Mouse (Mus musculus) CH12.LX (cell line): ENCODE results near the gene Adam17. TPM values are rescaled to one million over a fixed set of nuclear protein-coding genes. Genes with fewer than 3 reads are reported as not detected.

Experiments used
- DNase-seq: peaks from one replicate; pipeline ENCODE4 v3.0.0-alpha.2; 2013; ENCODE audit errors: extremely low read depth
- H3K27ac ChIP-seq: 2 replicates; pipeline ENCODE4 v1.5.1; 2012; ENCODE audit warnings: low read depth, mild to moderate bottlenecking, control low read depth, moderate library complexity; ENCODE audit not compliant: insufficient read depth
- H3K27me3 ChIP-seq: replicated peaks from 2 replicates; pipeline ENCODE3; 2012; ENCODE audit warnings: inconsistent platforms
- H3K36me3 ChIP-seq, 2 experiments: replicated peaks in 1 of 2; 2 replicates each; pipeline versions ENCODE3 to v1.6.1; 2012; ENCODE audit warnings: inconsistent platforms in 1 of 2, low read length in 1 of 2, mild to moderate bottlenecking in 1 of 2, mixed read lengths in 1 of 2, moderate library complexity in 1 of 2; ENCODE audit not compliant: control insufficient read depth in 1 of 2, insufficient read depth in 1 of 2
- H3K4me1 ChIP-seq, 2 experiments: 2 replicates each; pipeline ENCODE4 v1.6.1; 2012; ENCODE audit warnings: inconsistent platforms in 1 of 2, moderate library complexity in 1 of 2; ENCODE audit not compliant: insufficient read depth in 2 of 2, control insufficient read depth in 1 of 2
- H3K4me2 ChIP-seq: 2 replicates; pipeline ENCODE4 v1.6.1; 2012; ENCODE audit warnings: low read depth, mild to moderate bottlenecking, control low read depth; ENCODE audit not compliant: poor library complexity, insufficient read depth, severe bottlenecking
- H3K4me3 ChIP-seq, 3 experiments: fragments of 150-350 bp in 1 of 3; sonication (generic) in 1 of 3; replicated peaks in 1 of 3; 2 replicates each; pipeline versions ENCODE3 to v1.5.1; 2011 to 2012; ENCODE audit warnings: low read depth in 2 of 3, low read length in 2 of 3, mild to moderate bottlenecking in 2 of 3, moderate library complexity in 2 of 3, control low read depth in 1 of 3, improper control_type of control experiment in 1 of 3, inconsistent platforms in 1 of 3, mixed read lengths in 1 of 3; ENCODE audit not compliant: poor library complexity in 1 of 3
- H3K79me2 ChIP-seq: replicated peaks from 2 replicates; pipeline ENCODE4 v1.6.1; 2012; ENCODE audit warnings: mild to moderate bottlenecking, moderate library complexity; ENCODE audit not compliant: control insufficient read depth, poor library complexity, insufficient read depth, severe bottlenecking; ENCODE audit errors: extremely low read depth
- H3K9ac ChIP-seq: 2 replicates; pipeline ENCODE4 v1.6.1; 2012; ENCODE audit warnings: low read depth, mild to moderate bottlenecking, control low read depth, moderate library complexity; ENCODE audit not compliant: insufficient read depth
- H3K9me3 ChIP-seq: replicated peaks from 2 replicates; pipeline ENCODE3; 2012; ENCODE audit warnings: low read length, inconsistent platforms, mixed read lengths
- CHD2 ChIP-seq: IDR thresholded peaks from 2 replicates; pipeline ENCODE4 v1.6.1; 2011; ENCODE audit warnings: low read length, improper control_type of control experiment
- CTCF ChIP-seq, 2 experiments: IDR thresholded peaks in 1 of 2; conservative IDR thresholded peaks in 1 of 2; 2 replicates each; pipeline ENCODE4 v1.5.1; 2011 to 2012; ENCODE audit warnings: low read depth in 2 of 2, low read length in 2 of 2, improper control_type of control experiment in 1 of 2, inconsistent platforms in 1 of 2, mild to moderate bottlenecking in 1 of 2, moderate library complexity in 1 of 2
- ELF1 ChIP-seq: IDR thresholded peaks from 2 replicates; pipeline ENCODE4 v1.6.1; 2014; ENCODE audit warnings: low read depth, mild to moderate bottlenecking, inconsistent platforms, low read length, improper control_type of control experiment
- EP300 ChIP-seq: IDR thresholded peaks from 2 replicates; pipeline ENCODE4 v1.6.1; 2011; ENCODE audit warnings: low read length, improper control_type of control experiment
- ETS1 ChIP-seq: conservative IDR thresholded peaks from 2 replicates; pipeline ENCODE4 v1.6.1; 2012; ENCODE audit warnings: low read depth, mild to moderate bottlenecking, inconsistent platforms, low read length, improper control_type of control experiment, moderate library complexity
- IRF4 ChIP-seq: IDR thresholded peaks from 2 replicates; pipeline ENCODE4 v1.6.1; 2014; ENCODE audit warnings: low read depth, mild to moderate bottlenecking, inconsistent platforms, low read length, improper control_type of control experiment
- JUND ChIP-seq: conservative IDR thresholded peaks from 2 replicates; pipeline ENCODE4 v1.6.1; 2011; ENCODE audit warnings: low read depth, low read length, improper control_type of control experiment
- MAX ChIP-seq: IDR thresholded peaks from 2 replicates; pipeline ENCODE4 v1.6.1; 2011; ENCODE audit warnings: low read length, improper control_type of control experiment
- MAZ ChIP-seq: IDR thresholded peaks from 2 replicates; pipeline ENCODE4 v1.6.1; 2012; ENCODE audit warnings: low read depth, mild to moderate bottlenecking, inconsistent platforms, low read length, improper control_type of control experiment, moderate library complexity
- NELFE ChIP-seq: IDR thresholded peaks from 2 replicates; pipeline ENCODE4 v1.6.1; 2011; ENCODE audit warnings: low read depth, low read length, improper control_type of control experiment
- POLR2A ChIP-seq: IDR thresholded peaks from 2 replicates; pipeline ENCODE4 v1.6.1; 2011; ENCODE audit warnings: low read depth, mild to moderate bottlenecking, improper control_type of control experiment, low read length
- RCOR1 ChIP-seq: conservative IDR thresholded peaks from 2 replicates; pipeline ENCODE4 v1.6.1; 2012; ENCODE audit warnings: low read depth, mild to moderate bottlenecking, inconsistent platforms, low read length, improper control_type of control experiment
- SMC3 ChIP-seq: IDR thresholded peaks from 2 replicates; pipeline ENCODE4 v1.6.1; 2011; ENCODE audit warnings: low read depth, low read length, improper control_type of control experiment
- TCF12 ChIP-seq: IDR thresholded peaks from 2 replicates; pipeline ENCODE4 v1.6.1; 2014; ENCODE audit warnings: low read depth, mild to moderate bottlenecking, inconsistent platforms, low read length, improper control_type of control experiment
- UBTF ChIP-seq: IDR thresholded peaks from 2 replicates; pipeline ENCODE4 v1.6.1; 2012; ENCODE audit warnings: low read depth, mild to moderate bottlenecking, inconsistent platforms, low read length, improper control_type of control experiment, moderate library complexity
- ZC3H11A ChIP-seq: IDR thresholded peaks from 2 replicates; pipeline ENCODE4 v1.6.1; 2012; ENCODE audit warnings: low read depth, mild to moderate bottlenecking, inconsistent platforms, low read length, improper control_type of control experiment
- ZKSCAN1 ChIP-seq: IDR thresholded peaks from 2 replicates; pipeline ENCODE4 v1.6.1; 2012; ENCODE audit warnings: low read depth, inconsistent platforms, low read length, improper control_type of control experiment, borderline replicate concordance
- ZMIZ1 ChIP-seq: IDR thresholded peaks from 2 replicates; pipeline ENCODE4 v1.6.1; 2012; ENCODE audit warnings: low read depth, mild to moderate bottlenecking, inconsistent platforms, low read length, improper control_type of control experiment
- ZNF384 ChIP-seq: IDR thresholded peaks from 2 replicates; pipeline ENCODE4 v1.6.1; 2012; ENCODE audit warnings: low read depth, low read length, improper control_type of control experiment, inconsistent platforms
- dilution Hi-C: fragments of 300-500 bp; cut with MboI; formaldehyde crosslinking; loops from 2 replicates; pipeline ENCODE4 v1.14.3; 2020; ENCODE audit warnings: low sequenced_read_pairs; ENCODE audit not compliant: extremely low pct_unique_long_range_greater_than_20kb, extremely low pct_ligation_motif_present
- in situ Hi-C: fragments of 300-500 bp; cut with MboI; formaldehyde crosslinking; loops from 3 replicates; pipeline ENCODE4 v1.14.3; 2019; ENCODE audit warnings: low sequenced_read_pairs, low pct_ligation_motif_present, low pct_unique_long_range_greater_than_20kb, mixed read lengths
- polyA plus RNA-seq: library from polyadenylated mRNA; unstranded; fragments of >175 nt; gene quantifications from 2 replicates; pipeline ENCODE4 v1.2.1, GENCODE M21; 2012; ENCODE audit warnings: low read depth; ENCODE audit not compliant: insufficient read length
- total RNA-seq, 2 experiments: library from RNA; depleted of rRNA; stranded (reverse); fragments of 300-350 nt in 1 of 2; fragments of >200 nt in 1 of 2; gene quantifications; 2 replicates each; pipeline ENCODE4 v1.2.3; 2012 to 2014

The Adam17 gene
- total and polyA plus RNA-seq, 3 experiments: 47.5 to 60.1 (median 50.1) TPM

DNA sequence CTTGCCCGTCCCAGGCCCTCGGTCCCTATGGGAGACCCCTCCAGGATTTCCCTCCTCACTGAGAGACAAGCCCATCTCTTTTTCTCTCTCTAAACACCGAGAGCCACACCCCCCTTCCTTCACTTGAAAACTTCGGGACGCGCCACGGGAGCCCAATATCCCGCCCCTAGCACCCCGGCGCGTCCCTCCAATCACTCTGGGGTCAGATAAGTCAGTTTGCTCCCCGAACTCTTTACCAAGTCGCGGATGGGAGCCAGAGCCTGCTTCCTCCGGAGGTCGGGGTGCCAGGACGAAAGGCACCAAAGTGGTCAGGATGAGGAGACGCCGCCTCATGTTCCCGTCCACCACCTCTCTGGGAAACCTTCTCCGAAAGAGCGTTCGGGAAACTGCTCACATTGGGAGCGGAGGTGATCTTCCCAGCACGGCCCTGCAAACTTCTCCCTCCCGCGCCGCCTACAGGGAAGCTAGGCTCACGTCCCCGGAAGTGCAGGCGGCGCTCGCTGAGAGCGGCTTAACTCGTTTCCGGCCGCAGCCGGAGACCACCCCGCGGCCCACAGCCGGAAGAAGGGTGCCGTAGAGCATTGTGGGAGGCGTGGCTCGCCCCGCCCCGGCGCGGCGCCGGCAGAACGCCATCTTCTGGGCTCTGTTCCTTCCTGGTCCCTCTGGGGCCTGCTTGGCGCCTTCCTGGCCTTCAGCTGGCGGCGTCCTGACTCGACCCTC is at the start of gene Adam17 (continued):
- no peak for TF ChIP-seq EP300

GRCm38 (mm10) chr12:21418621-21419131 is 45.2 kb upstream of the Adam17 start:
- peak overlapping the region; percentile 81 for H3K9ac ChIP-seq
- peaks cover 2 to 20% of the 10 kb centered on the region in 2 experiments; a peak in 3 of 4 replicates for H3K4me1 ChIP-seq
- H3K9me3 ChIP-seq: no peaks in the 10 kb centered on the region
- TF ChIP-seq MAZ: peak; percentile 66; the same call in 1 of the 2 replicates
- no peak for TF ChIP-seq CTCF (conservative IDR thresholded peaks at IDR 0.05 in 1 of 2, IDR thresholded peaks at IDR 0.05 in 1 of 2; ENCODE audit: low read depth in 2 of 2, low read length in 2 of 2)
- peak; percentile 58 for TF ChIP-seq TCF12
- TF ChIP-seq ZNF384: no peak
- no peak for TF ChIP-seq ZC3H11A
- peak; percentile 1; the same call in 1 of the 2 replicates for TF ChIP-seq SMC3
- TF ChIP-seq UBTF: no peak
- TF ChIP-seq ZMIZ1: peak; percentile 69; the same call in 1 of the 2 replicates
- TF ChIP-seq CHD2: peak; percentile 18; the same call in 1 of the 2 replicates
- TF ChIP-seq JUND: no peak
- TF ChIP-seq ELF1: peak; percentile 32; the same call in 1 of the 2 replicates
- TF ChIP-seq NELFE: peak; percentile 52; the same call in 1 of the 2 replicates
- peak; percentile 60 for TF ChIP-seq EP300
- peak; percentile 66; the same call in 1 of the 2 replicates for TF ChIP-seq RCOR1
- peak; percentile 29; the same call in 1 of the 2 replicates for TF ChIP-seq IRF4
- no peak for TF ChIP-seq ZKSCAN1
- TF ChIP-seq POLR2A: 0 out of 2 replicates have a peak, but pooled peaks have one; percentile 30
- no peak for TF ChIP-seq ETS1
- 0 out of 2 replicates have a peak, but pooled peaks have one; percentile 39 for TF ChIP-seq MAX
- in situ Hi-C loops: loop anchor here (5.0 kb wide), 2 partner anchors 41 to 44 kb away; no protein-coding TSS in a partner anchor
- H3K36me3 ChIP-seq: peaks cover 0 to 14% of the 10 kb centered on the region in 2 experiments
- peak overlapping the region; percentile 44 to 92 (median 83) for H3K4me3 ChIP-seq
- DNase-seq: peak; percentile 59
- peaks cover 30% of the 10 kb centered on the region for H3K79me2 ChIP-seq
- H3K27me3 ChIP-seq: no peaks in the 10 kb centered on the region
- H3K4me2 ChIP-seq: peak overlapping the region; percentile 97
- H3K27ac ChIP-seq: peak overlapping the region; percentile 18
- dilution Hi-C loops: no loop called here
